Mouse (Mus musculus) neural tube, embryonic 12.5 days (tissue): ENCODE data around the gene Pou4f2. TPM values are rescaled to one million over a fixed set of nuclear protein-coding genes. Genes with fewer than 3 reads are reported as not detected.

Experiments
- polyA plus RNA-seq: library from polyadenylated mRNA; unstranded; fragments of >200 nt; fragmentation: Nextera tagmentation; extraction: Ambion mirVana; gene quantifications from 2 replicates; pipeline ENCODE4 v1.2.1, GENCODE M21; 2016

Gene Pou4f2
- polyA plus RNA-seq, 1 experiment from 2014 or later, result 4.7 TPM

Other genes with a start within 250 kb of the Pou4f2 start
- not detected in 2 replicates for gene Ttc29, start 223.3 kb downstream of the Pou4f2 start, polyA plus RNA-seq
- gene Rbmxl1, start 72.3 kb upstream of the Pou4f2 start, polyA plus RNA-seq, result 274 and 280 TPM in 2 replicates
- gene Slc10a7, start 72.7 kb upstream of the Pou4f2 start, polyA plus RNA-seq, result 12.4 and 12.9 TPM in 2 replicates